Mouse (Mus musculus) testis, postnatal 14 days (tissue): Measurements from ENCODE around the gene Mrpl43.

Experiments used
- DNase-seq: peaks from one replicate; pipeline ENCODE4 v3.0.0; 2021; ENCODE audit warnings: low spot score

The Mrpl43 gene

DNA sequence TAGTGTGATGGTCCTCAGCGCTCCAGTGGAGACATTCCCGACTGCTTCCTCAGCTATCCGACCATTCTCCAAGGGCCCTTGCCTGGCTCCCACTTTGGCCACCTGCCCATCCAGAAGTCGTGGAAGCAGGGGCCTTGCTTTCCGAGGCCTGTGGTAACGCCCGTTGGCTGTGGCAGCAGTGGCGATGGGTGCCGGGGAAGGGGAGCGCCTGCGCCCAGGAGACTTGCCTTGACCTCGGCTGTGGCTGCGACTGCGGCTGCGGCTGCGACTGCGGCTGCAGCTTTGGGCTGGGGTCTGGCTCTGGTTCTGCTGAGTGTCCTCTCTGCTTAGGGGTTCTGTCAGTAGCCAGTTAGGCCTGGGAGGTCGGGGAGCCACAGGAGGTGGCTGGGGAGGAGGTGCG, 22.5 kb upstream of the Mrpl43 start:
- DNase-seq, result no peak

DNA sequence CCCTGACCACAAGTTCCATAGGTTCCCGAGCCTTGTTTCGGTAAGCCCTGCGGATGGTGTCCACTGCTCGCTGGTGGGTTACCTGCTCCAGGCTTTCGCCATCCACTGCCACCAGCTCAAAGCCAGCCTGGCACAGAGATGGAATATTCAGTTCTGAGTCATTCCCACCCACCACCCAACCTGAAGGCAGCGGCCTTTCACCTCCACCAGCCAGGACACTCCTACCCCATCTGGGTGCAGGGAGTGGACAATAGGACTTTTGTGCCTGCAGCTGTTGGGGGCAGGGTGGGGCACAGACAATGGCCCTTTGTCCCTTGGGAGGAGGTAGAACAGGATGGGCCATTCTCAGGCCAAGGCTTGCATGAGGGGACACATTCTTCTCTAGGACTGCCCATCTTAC, 21.6 kb upstream of the Mrpl43 start:
- DNase-seq, result peak; percentile 76

DNA sequence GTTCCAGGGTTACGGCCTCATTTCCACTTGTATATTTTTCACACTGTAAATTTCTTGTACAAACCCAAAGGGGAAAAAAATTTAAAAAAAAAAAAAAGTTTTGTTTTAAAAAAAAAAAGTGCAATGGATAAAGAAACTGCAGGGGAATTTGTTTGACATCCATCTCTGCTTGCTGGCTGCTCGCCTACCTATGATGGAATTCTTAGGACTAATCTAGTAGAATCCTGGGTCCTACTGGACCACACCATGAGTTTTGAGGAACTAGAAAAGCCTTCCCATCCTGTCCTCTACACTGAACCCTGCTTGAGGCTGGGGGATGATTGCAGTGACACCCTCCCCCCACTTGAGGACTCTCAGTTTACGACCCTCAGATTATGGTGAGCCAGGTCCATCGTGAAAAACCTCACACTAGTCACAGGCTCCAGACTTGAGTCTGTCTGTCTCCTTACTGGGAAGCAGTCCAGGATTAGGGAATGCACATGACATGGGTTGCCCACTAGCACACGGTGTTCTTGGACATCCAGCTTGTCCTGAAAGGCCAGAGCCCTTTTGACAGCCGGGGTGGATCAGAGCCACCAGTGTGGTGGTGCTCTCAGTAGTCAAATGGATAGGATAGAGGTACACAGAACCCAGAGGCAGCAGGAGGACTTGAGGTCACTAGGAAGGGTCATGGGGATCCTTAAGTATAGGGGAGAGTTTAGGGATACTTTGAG, 20.9 kb upstream of the Mrpl43 start:
- DNase-seq, result no peak

DNA sequence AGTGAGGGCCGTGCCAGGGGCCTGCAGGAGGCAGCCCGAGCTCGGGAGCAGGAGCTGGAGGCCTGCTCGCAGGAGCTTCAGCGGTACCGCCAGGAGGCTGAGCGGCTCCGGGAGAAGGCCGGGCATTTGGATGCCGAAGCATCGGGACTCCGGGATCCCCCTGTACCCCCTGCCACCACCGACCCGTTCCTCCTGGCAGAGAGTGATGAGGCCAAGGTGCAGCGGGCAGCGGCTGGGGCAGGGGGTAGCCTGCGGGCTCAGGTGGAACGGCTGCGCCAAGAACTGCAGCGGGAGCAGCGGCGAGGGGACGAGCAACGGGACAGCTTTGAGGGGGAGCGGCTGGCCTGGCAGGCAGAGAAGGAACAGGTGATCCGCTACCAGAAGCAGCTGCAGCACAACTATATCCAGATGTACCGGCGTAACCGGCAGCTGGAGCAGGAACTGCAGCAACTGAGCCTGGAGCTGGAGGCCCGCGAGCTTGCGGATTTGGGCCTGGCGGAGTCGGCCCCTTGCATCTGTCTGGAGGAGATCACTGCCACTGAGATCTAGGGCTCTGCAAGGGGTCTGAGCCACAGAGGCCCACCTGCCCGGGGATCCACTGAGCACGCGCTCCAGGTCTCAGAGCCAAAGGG, 19.8 kb upstream of the Mrpl43 start:
- no peak for DNase-seq

DNA sequence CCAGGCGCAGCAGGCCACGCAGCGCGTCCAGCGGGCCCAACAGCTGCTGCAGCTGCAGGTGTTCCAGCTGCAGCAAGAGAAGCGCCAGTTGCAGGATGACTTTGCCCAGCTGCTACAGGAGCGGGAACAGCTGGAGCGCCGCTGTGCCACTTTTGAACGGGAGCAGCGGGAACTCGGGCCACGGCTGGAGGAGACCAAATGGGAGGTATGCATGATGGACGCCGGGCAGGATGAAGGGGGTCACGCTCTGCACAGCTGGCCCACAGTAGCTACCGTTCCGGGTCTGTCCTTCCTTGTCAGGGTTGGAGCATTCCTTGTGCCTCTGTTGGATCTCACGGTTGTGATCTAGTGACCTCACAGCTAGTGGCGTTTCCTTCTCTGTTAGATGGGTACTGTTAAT, 18.5 kb upstream of the Mrpl43 start:
- DNase-seq, result no peak

DNA sequence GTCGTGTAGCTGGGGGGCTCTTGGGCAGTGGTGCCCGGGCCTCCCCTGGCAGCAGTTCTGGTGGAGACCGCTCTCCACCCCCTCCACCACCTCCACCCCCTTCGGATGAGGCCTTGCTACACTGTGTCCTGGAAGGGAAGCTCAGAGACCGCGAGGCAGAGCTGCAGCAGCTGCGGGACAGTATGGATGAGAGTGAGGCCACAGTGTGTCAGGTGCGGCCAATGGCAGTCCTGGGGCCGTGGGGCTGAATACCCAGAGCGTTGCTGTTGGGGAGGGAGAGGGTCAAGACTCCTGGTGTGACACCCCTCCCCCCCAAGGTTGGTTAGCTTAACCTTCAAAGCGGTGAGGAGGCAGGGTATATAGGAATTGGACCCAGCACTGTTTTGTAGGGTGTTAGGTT, 17.8 kb upstream of the Mrpl43 start:
- peak; percentile 67 for DNase-seq

DNA sequence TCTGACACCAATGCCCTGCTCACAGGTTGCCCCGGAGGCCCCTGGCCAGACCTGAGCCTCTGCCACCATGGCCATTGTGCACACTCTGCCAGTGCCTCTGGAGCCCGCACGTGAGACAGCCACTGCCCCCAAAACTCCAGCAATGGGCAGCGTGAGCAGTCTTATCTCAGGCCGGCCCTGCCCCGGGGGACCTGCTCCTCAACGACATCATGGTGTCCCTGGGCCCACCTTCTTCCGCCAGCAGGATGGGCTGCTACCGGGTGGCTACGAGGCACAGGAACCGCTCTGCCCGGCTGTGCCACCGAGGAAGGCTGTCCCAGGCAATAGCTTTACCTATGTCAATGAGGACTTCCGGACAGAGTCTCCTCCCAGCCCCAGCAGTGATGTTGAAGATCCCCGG, 15.1 kb upstream of the Mrpl43 start:
- no peak for DNase-seq

DNA sequence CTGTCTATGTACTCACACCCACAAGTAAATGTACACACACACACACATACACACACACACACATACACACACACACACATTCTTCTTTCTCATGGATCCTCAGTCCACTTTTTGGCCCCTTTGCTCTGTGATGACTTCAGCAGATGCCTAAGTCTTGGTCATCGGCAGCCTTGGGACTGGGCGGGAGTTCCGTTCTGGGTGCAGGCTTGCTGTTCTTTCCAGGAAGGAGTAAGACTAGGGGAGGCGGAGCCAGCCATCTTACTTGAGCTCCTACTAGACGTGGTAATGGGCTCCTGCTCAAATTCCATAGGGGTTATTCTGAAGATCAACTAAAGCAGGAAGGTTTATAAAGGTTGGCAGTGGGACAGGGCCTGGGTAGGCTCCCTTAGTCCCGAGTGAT, 14.1 kb upstream of the Mrpl43 start:
- no peak for DNase-seq

DNA sequence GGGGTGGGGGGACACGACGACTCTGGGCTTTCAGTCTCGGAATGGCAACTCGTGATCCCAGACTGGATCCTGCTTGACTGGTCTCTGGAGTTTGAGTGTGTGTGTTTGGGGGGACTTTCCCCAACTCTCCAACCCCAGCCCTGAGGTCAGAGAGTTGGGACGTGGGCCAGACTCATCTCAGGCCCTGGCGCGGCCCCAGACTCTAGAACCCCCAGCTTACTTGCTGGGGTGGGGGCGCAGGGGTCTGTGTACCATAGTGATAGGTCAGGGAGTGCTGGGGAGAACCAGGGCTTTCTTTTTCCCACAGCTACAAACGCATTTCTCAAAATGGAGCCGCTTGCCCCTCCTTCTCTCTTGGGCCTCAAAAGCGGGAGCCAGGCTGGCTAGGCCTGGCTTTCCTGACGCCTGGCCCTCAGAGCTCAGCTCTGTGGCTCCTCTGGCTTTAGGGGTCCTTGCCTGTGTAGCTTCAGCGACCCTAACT, 12.1 kb upstream of the Mrpl43 start:
- no peak for DNase-seq

DNA sequence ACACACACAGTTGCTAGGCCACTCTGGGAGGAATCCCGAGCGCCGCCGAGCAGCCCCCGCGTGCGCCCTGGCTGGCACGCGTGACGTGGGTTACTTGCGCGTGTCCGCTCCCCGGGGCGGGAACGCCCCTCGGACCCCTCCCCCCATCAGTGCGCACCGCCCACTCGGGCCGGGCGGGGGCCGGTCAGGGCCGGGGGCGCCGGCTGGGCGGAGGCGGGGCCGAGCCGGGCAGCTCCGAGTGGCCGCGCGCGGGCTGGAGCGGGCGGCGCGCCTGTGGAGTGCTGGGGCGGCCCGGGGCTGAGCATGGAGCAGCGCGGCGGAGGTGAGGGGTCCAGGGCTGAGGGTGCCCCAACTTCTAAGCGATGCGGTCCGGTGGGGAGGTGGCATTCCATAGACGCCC, 11.7 kb upstream of the Mrpl43 start:
- DNase-seq, result peak; percentile 85

DNA sequence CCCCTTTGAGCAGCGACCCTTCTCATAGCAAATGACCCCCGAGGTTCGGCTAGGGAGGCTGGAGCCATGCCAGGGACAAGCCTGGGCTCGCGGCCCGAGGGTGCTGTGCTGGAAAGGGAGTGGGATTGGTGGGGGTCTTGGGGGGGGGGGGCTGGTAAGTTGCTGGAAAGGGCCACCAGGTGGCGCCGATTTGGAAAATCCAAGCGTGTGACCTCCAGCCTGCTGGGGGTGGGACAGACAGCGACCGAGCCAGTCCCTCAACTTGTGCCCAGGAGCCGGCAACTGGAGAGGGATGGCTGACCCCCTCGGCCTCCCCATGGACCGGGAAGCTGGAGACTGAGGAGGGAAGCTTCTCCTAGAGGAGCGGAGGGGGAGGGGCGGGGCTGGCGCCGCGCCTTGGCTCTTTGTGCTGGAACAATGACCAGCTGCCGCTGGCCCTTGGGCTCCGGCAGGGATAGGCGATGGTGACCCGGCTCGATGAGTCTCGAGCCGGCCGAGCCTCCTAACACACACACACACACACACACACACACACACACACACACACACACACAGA, 11.1 kb upstream of the Mrpl43 start:
- peak; percentile 83 for DNase-seq

DNA sequence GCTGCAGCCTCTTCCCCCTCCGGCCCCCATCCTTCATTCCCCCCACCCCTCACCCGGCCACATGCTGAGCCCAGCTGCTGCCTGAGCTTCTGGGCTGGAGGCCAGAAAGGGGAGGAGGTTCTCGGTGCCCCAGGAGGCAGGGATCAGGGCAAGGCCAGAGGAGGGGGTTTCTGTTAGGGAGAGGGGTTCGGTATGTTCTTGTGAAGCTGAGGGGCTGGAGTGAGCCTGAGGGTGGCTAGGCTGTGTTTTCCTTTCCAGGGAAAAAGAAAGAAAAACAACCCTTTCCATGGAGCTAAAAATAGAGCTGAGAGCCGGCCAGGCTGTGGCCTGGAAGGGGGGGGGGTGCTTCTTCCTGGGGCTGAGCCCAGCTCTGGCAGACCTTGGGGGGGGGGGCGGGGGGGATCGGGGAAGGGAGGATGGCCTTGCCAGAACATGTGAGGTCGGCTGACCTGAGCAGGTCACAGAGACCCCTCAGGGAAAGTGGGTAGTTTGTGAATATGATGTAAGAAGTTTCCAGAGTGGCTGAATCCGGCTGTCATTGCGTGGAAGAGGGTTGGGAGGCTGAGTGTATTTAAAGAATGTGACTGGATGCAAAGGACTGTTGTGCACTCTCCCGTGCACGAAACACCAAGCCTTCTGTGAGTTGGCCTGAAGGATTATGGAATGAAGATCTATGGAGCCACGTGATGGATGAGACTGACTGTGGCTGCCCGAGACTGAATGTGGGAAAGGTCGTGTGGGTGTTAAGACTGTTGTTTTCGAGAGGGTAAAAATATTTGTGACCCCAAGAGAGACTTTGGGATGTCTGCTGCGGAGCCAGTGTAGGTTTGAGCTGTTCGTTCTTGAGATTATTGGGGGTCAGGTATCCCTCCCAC, 10.3 kb upstream of the Mrpl43 start:
- DNase-seq, result peak; percentile 84

DNA sequence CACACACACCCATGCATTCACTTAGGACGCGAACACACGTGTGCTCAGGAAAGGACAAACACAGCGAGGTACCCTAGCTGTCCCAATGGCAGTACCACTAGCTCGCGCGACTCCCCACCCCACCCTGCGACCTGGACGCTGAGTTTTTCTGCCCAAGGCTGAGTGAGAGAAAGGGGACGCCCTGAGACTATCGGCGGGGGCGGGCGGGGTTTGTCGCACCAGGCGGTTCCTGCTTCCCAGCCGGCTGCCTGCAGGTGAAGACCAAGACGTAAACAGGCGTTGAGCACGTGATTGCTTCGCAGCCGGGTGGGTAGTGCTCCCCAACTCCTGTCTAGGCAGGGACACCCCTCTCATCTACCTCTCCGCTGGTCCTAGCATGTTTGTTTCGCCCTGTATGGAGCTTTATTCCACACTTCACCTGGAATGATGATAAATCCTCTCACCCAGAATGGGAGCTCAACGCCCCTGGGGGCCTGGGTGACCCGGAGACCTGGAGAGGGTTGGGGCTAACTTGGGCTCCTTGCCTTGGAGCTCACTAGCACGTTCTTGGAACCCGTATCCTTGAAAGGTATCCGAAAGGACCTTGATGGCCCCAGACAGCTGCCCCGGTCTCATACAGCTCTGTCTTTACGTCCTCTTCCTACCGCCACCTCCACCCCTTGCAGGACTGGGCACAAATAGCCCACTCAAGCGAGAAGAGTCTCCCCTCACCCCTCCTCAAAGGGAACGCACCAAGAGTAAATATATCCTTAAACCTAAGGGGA, 9.5 kb upstream of the Mrpl43 start:
- DNase-seq, result peak; percentile 67

DNA sequence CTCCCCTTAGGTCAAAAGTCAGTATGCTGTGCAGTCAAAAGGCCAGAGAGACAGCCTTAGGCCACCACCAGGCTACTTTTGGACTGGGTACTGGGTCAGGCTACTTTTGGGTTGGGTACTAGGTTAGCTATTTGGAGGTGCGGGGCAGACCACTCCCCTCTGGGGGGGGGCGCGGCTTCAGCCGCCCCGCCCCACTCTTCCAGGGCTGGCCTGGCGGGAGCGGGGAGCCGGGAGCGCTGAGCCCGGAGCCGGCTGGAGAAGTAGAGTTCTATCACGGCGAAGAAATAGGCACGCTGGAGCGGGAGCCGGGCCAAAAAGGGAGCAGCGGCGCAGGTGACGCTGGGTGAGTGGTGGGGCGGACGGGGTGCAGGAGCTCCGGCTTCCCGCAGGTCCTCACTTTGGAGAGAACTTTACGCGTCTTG, 8.8 kb upstream of the Mrpl43 start:
- DNase-seq, result no peak

DNA sequence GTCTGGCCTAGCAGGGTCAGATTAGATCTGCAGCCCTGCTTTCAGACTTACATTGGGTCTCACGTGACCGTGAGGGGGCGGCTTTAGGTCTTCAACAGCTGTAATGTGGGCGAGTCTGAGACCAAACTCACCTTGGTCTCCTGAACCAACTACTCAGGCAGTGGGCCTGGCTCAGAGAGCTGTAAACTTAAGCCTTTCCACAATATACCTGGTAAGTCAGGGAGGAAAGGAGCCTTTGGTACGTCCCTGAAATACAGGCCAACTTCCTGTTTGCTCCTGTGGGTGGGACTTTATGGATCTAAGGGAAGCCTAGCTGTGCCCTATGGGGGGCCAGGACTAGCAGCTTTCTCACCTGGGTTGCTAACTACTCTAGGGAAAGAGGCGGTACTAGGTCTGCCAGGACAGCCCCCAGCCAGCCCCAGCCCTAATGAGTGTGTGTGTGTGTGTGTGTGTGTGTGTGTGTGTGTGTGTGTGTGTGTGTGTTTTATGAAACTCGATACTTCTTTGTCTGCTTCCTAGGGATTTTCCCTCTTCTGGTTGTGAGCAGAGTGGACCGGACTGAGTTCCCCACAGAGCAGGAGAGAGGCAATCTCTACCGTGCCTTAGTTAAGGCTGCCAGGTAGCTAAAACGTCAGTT, 8.2 kb upstream of the Mrpl43 start, which contains the start of gene Lzts2:
TSS of gene Lzts2 (plus strand) at position 80 of the 637 bp plus-strand sequence.
- no peak for DNase-seq

DNA sequence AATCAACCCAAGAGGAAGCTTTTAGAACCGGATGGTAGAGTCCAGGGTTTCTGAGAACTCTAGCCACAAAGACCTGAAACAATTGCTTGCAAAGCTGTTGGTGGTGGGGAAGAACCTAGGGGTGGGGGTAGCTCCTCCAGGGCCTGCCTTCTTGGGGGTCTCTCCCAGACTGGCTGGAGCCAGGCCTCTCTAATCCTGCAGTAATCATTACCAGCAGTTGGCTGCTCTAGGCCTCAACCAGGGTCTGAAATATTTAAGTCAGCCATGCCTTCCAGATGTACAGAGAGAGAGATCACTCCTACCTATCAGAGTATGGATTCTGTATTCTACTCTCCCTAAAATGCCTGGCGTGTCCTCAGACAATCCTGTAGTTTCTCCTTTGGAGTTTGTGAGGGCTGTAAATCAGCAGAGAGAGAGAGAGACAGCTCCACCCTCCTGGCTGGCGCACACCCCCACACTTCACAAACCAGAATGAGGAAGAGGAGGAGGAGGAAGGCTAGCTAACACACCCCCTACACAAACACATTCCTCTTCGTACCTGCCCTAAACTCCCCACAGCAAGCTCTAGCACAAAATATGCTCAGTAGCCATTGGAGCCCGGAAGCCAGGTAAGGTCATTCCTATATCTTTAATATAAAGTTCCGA, 7.5 kb upstream of the Mrpl43 start:
- no peak for DNase-seq

DNA sequence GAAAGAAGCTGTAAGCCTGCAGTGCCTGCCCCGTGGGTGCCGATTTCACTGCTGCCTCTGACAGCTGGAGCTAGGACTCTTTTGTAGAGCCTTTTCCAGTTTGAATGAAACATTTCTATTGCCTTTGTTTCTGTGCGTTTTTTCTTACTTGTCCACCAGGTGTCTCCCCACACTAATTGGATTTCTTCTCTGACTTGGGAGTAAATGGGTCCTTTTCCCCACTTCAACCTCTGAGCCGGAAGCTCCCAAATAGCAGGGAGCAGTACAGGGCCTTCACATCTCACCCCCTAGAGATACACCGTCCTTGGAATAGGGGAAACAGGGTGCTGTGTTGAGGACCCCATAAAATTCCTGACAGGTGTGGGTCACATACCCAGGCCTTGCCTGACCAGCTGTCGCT, 6.4 kb upstream of the Mrpl43 start:
- no peak for DNase-seq

DNA sequence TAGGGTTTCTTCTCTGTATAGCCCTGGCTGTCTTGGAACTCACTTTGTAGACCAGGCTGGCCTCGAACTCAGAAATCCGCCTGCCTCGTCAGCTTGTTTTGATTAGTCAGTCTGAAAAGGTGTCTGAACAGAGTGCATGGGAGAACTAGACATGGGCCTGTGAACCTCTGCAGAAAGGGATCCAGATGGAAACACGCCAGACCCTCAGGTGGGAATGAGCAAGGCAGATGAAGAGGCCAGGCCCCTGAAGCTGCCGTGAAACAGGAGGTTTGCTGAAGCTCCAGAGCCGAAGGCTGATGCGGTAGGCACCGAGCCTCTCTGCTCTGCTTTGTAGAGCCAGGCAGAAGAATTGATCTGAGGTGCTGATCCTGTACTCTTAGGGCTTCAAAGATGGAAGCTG, 6.0 kb upstream of the Mrpl43 start:
- no peak for DNase-seq

DNA sequence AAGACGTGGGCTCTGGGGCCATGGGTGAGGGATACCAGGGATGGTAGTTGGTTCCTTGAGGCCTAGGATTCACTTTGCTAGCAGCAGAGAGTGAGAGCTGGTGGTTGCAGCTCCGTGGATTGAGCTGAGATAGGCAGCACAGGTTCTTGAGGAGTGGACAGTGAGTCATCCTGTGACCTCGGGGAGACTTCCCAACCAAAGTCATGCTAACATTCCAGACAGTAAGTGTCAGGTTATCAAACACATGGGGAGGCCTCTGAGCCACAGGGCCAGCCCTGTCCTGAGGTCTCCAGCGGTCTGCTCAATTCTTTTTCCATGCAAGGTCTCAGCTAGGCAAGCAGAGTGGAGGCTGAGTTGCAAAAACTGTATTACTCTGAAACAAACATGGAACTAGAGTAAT, 4.4 kb upstream of the Mrpl43 start:
- DNase-seq, result no peak

DNA sequence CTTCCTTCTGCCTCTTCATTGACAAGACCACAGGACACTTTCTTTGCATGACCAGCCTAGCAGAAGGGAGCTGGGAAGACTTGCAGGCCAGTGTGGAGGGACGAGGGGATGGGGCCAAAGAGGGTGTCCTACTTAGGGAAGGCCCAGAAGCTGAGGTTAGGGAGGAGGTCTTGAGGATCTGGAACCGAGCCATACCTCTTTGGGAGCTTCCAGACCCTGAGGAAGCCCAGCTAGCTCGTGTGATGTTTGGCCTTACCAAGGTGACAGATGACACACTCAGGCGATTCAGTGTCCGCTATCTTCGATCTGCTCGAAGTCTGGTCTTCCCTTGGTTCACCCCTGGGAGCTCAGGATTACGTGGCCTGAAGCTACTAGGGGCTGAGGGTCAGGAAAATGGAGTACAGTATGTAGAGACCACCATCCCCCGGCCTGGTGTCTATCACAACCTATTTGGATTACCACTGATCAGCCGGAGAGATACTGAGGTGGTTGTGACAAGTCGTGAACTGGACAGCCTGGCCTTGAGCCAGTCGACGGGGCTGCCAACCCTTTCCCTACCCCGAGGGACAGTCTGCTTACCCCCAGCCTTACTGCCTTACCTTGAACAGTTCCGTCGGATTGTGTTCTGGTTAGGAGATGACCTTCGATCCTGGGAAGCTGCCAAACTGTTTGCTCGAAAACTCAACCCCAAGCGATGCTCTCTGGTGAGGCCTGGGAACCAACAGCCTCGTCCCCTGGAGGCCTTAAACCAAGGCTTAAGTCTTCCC, 1.4 kb upstream of the Mrpl43 start:
- no peak for DNase-seq
